Mouse (Mus musculus) neutrophil, adult 5-6 weeks (primary cell): ENCODE results near the gene Acad11. TPM values are rescaled to one million over a fixed set of nuclear protein-coding genes. Genes with fewer than 3 reads are reported as not detected.

Source experiments
- ATAC-seq: fragments of 151-379, 151-347 bp; 2 replicates; pipeline ENCODE4 v1.8.0; 2017; ENCODE audit warnings: mild to moderate bottlenecking, moderate TSS enrichment; ENCODE audit not compliant: insufficient number of reproducible peaks, poor library complexity, low FRiP score, severe bottlenecking; ENCODE audit errors: extremely low read depth
- total RNA-seq: library from RNA; stranded (forward); fragments of 200-1000 nt; gene quantifications from 2 replicates; pipeline ENCODE4 v1.2.3, GENCODE M21; 2017

Acad11 gene
- total RNA-seq, 1 experiment from 2014 or later = 13.6 TPM

DNA sequence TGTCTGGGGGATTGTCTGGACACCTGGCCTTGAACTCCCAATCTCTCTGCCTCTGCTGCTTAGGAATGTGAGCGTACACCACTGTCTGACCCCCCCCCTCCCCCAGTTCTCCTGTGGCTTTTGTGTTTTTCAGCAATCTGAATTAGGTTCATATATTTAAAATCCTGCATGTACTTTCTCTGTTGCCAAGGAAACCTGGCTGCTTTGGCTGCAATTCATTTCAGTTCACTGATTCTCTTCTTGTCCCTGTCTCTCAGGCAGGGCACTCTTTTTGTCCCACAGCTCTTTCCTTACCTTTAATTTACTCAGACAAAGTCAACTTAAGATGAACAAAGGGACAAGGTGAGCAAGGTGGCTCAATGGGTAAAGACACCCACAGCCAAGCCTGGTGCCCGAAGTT is 64.9 kb downstream of the Acad11 start:
- ATAC-seq = no peak

DNA sequence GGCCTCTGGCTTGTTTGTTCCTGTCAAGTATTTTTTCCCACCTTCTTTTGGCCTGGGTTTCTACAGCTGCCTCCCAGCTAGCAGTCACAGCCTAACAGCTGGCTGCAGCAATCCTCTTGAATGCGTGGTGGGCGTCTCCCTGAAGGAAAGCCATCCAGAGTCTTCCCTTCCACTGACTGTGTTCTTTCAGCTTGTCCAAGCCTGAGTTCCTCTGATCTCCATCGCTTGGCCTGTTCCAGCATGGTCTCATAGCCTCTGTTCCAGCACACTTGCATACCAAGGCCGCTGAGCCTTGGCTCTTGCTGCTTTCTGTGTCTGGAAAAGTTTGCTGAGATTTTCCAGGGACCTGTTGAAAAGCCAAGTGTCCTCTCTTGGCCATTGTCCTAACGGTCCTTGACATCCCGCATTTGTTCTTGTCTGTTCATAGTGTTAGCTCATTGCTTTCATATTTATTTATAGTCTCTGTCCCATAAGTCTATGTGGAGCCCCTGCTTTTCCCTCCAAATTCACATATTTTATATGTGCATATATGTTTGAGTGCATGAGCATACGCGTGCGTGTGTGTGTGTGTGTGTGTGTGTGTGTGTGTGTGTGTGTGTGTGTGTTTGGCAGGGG is 67.1 kb downstream of the Acad11 start:
- no peak for ATAC-seq

DNA sequence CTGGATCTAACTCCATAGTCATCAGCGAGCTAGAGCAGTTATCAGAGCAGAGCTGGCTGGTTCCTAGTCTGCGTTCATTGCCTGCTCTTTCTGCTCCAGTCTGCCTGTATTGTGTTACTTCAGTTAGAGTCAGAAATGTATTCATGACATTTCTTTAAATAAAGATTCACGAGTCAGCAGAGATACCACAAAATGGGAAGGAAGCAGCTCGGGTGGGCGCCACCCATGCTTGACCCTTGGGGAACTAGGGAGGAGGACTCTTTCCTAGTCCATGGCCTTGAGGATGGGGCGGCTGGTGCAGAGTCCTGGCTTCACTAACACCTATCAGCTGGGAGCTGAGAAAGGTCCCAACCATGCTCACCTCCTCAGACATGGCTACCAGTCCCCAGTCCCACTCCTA is 77.2 kb downstream of the Acad11 start:
- no peak for ATAC-seq

DNA sequence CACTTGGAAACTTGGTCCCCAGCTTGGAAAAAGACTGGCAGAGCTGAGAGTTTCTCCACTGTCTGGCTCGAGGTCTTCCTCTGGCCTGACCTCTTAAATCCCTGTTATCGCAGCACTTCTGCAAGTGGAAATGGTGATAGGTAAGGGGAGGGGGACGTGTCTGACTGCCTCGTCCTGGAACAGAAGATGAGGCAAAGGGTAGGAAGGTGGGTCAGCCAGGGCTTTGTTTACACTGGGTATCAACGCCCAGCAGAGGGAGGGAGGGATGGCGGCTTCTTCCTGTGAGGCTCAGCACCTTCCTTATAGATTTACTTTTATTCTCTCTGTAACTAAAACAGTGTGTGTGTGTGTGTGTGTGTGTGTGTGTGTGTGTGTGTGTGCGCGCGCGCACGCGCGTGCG is 79.6 kb downstream of the Acad11 start:
- no peak for ATAC-seq

DNA sequence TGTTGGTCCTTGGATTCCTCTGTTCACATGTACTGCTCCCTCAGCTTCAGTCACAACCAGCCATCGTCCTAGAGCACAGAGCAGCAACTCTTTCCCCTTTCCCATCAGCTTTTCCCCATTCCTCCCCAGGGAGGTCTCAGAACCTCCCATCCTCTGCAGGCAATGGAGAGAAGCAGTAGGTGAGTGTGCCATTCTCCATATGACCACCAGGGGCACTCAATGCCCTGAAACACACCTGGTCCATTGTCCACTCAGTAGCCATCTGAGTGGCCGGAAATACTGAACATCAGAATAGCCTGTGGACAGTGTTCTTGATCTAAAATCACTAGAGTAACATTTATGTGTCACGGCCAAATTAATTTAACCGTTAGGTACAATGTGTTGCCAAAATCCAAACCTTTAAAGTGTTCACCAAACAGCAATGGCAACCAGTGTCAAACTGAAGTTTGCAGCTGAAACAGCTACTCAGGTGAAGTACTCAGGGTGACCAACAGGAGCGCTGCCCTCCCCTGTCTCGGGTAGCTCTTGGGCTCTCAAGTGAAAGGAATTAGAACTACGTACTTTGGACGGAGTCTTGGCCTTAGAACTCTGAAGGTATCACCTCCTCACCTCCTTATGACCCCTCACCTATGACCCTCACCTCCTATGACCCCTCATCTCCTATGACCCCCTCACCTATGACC is 81.3 kb downstream of the Acad11 start:
- ATAC-seq = no peak

DNA sequence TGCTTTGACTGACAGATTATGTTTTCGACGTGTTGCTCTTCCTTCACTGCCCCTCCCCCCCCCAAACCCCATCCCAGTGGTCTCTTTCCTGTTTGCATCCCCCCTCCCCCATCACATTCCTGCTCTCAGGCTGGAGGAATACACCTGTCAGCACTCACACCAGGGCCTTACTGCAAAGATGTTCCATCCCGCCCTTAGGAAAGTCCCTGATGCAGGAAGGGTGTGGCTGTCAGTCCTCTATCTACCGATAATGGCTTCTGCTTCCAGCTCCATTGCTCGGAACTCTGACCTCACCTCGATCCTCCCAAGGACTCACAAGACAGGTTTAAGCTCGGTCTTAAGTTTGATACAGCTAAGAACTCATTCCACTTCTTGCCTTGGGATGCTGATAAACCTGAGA is 83.5 kb downstream of the Acad11 start:
- ATAC-seq = no peak

DNA sequence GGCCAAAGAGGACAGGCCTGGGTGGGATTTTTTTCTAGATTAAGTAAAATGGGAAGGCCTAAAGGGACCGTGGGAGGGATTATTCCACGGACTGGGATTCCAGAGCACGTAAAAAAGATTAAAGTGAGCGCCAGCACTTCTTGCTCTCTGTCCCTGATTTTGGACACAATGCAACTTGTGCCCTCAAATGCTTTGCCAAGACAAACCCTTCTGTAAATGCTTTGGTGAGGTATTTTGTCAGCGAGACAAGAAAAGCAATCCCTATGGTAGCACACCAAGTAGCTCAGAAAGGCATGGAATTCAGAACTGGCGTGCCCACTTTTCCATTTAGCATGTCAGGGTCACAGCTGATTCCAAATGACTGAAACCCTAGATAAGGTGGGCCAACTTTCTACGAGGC is 85.8 kb downstream of the Acad11 start:
- ATAC-seq = no peak

DNA sequence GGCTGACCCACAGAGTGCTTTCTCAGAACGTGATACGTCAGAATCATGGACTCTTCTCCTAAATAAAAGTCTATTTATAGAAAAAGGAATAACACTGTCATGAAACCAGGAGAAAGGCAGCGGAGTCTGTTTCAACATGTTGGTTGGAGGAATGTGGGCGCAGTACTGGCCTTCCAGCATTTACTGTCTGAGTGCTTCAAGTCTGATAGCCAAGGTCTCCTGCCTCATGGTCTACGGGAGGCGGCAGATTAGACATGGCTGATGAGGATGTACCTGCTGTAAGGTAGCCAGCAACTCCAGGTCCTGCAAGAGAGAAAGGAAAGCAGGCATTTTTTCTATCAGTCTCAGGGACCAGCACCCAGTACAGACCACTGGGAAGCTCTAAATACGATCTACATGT is 88.9 kb downstream of the Acad11 start:
- no peak for ATAC-seq

DNA sequence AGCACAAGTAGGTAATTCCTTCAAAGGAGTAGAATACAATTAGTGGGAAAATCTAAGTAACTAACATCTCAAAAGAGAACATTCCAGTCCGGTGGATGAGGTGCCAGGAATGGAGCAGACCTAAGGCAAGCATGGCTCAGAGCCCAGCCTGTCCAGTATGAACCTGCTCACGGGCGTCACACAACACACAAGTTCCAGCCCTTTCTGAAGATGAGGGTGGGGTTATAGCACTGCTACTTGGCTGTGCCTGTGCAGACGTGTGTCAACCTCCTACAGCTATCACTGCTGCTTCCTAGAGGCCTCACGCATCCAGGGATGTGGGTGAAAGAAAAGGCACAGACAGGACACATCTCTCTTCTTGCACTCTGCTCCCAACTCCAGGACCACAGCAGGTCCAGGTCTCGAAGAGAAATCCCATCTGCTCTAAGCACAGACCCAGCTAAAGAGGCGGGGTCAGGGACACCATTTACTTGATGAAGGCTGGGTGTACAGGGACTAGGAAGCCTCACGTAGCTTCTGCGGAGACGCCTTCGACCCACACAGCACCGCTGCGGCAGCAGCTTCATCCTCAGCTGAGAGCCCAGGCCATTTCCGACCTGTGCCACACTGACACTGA is 92.0 kb downstream of the Acad11 start:
- no peak for ATAC-seq

DNA sequence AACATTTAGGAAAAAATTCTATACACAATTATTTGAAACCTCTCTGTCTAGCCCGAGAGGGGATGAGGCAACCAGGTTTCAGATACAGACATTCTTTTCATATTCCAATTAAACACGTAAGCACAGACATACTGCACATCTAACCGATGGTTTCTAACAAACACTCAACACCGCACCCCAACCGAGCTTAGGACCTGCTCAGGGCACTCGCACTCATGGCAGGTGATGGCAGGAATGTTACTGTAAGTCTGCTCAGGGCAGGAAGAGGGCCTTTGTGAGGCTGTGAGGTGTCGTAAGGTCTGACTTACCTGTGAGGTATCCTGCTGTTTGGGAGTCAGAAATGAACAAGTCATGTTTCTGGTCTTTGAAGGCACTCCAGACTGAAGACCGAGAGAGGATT is 93.3 kb downstream of the Acad11 start:
- ATAC-seq = no peak

DNA sequence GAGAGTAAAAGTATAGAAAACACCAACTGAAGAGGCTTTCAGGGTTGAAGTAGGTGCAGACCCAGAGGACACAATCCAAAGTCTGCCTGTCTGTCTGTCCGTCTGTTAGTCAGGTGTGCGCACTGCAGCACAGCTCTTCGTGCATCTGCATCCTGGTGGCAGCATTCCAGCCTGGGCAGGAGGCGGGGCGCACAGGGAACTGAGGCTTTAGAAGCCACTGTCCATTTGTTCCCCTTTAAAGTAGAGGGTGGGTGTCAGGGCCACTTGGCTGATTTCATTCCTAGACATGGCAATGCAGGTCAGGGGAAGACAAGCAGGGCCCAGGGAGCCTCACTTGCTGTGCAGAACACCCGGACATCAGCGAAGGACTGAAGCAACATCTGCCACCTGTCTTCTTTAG is 94.1 kb downstream of the Acad11 start:
- no peak for ATAC-seq

DNA sequence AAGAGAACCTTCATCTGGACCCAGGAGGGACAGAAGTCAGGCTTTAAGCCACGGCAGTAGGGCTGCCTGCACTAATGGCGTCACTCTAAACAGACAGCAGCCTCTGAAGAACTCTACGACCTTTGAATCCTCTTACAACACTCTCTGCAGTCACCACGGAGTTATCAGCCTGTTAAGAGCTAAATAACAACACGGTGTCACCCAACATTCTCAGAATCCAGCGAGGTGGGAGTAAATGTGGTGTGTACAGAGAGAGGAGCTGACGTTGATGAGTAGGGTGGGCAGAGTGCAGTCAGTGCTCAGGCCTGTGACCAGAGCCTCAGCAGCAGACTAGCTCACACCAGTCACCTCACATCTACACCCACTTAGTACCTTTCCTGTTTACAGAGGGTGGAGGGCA is 97.9 kb downstream of the Acad11 start:
- no peak for ATAC-seq

DNA sequence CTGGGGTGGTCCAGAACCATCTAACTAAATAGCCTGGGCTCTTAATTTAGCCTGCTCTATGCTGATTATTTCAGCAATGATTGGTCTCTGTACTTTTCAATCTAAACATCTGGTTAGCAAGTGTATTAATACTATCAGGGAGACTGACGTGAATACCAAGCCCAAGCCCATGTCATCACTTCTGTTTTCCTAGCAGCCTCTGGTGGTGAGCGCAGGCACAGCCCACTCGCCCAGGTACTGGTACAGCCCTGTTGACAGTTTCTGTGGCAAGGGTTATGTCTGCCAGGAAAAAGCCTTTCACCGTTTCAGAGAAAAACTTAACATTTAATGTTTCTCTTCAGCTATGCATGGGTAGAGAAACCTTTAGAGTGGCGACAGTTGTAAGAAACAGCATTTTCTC is 101.0 kb downstream of the Acad11 start:
- ATAC-seq = no peak

DNA sequence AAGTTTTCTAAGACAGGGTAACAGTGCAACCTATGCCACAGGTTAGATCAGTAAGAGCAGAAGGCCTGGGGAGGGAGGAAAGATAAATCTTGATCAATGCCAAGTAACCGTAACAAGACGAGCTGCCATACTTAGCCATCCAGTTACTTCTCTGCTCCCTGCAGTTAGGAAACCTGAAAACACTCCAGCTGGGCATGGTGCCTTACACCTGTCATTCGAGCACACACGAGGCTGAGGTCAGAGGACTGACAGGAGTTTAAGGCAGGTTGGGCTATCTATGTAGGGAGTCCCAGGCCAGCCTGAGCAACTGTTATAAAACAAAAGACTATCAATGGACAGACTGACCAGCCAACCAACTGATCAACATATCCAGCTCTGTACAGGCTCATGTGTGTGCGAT is 102.7 kb downstream of the Acad11 start:
- no peak for ATAC-seq

DNA sequence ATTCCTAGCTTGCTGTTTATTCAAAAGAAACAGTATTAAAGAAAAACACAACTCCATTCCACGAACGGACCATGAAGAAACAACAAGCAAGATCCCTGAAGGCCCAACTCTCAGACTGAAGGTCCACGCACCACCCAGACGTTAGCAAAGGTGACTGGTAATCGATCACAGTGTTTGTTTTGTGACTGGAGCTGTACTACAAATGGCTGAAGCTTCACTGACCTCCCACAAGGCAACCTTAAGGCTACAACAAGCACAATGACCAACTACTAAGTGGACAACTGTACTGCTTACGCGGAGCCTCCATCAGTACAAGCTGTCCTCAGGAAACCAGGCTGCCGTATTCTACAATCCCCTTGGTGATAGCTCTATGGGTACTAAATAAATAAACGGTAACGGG is 106.8 kb downstream of the Acad11 start:
- no peak for ATAC-seq

DNA sequence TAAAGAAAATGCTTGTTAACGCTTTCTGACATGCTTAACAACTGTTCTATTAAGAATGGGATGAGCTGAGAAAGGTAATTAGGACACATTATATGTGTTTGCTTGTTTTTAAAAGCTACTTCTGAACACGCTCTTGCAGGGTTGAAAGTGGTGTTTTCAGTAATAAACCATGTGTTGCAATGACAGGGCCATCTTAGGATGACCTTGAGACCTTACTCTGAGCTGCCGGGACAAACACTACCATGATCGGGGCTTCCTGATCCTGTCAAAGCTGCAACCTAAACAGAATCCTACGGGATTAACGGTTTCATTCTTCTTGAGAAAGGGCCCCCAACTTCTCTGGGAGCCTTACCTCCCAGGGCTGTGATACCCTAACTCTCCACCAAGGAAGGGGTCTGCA is 108.5 kb downstream of the Acad11 start:
- no peak for ATAC-seq

DNA sequence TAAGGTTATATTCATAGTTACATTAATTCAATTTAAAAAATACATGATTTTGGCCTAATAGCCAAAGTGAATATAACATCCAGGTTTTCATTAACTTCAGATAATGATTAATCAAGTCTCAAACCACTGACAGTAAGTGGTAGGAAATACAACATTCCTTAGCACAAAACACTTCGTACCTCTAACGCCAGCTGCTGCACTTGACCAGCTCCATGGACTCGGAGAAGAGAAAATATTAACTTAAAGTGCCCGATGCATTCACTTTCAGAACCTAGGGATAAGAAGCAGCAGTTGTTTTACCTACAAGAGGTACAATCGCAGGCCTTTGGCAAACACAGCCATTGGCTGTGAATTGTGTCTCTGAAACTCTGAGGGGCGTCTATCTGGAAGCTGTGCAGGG is 109.2 kb downstream of the Acad11 start:
- no peak for ATAC-seq
